Mouse (Mus musculus): ENCODE measurements around the gene Syncrip. TPM values are rescaled to one million over a fixed set of nuclear protein-coding genes. Genes with fewer than 3 reads are reported as not detected.
"Not testable (repeated sequence)": the region's sequence is repeated elsewhere in the genome, so short reads cannot be mapped to it uniquely, and the experiment has no call there.

The Syncrip gene
- polyA plus RNA-seq, 1 experiment from 2014 or later = 86.0 TPM

DNA sequence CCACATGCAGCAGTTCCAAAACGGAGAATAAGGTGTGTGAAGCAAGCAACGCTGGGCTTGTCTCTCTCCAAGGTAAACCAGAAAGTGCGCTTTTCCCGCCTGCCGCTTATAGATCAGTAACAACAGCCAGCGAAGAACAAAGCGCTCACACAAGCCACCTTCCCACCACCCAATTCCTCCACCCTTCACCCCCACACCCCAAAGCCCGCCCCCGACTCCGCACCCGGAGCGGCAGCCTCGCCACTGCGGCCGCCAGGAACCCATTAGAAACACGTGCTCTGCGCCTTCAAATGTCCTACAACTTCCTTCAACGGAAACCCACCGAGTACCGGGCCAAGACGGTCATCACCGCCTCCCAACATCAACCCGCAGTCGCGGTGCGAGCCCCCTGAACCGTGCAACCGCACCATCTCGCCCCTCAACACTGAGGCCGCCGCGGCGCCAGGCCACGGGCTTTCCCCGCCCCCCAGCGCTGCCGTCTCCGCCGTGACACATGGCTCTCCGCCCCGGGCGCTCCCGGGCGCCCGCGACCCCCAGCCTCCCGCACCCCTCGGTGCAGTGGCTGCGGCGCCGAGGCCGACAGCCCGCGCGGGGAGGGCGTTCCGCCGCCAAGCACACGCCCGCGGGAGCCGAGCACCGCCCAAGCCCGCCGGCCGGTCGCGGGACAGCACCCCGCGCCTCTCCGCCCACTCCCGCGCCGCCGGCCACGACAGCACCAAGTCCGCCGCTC is 1.1 kb downstream of the Syncrip start:
- H3K4me2 ChIP-seq (replicated peaks) = peak overlapping the region; percentile 69
- under 1% methylated on average over 67 of the region's 78 CpGs for WGBS
- no peaks in the 10 kb centered on the region for H3K9me3 ChIP-seq (replicated peaks)
- 0 out of 2 replicates have a peak, but pooled peaks have one; percentile 0 for ATAC-seq (ENCODE audit: insufficient number of reproducible peaks, low FRiP score, low TSS enrichment, low read depth)
- H3K27me3 ChIP-seq = no peaks in the 10 kb centered on the region
- peak overlapping the region; percentile 99 for H3K4me3 ChIP-seq (replicated peaks)
- H3K4me1 ChIP-seq = peaks cover 11% of the 10 kb centered on the region
- peaks cover 6% of the 10 kb centered on the region; the same call in 1 of the 2 replicates for H3K36me3 ChIP-seq
- peak overlapping the region; percentile 98 for H3K27ac ChIP-seq (replicated peaks)
- H3K9ac ChIP-seq = peak overlapping the region; percentile 90

DNA sequence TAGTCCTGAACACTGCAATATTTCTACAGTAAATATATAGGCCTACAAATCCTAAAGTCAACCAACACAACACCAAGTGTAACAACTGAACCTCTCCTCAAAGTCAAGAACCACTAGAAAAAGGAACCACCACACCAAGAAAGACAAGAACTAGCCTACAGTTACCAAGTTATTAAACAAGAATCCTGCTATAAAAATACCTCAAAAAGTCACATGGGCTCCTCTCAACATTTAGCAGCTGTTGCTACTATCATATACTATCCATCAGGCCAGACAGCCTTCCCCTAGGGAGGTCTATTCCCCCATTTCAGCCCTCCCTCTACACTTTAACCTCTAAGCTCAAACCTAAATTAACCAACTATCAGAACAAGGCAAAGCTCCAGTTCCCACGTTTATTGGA is 2.3 kb downstream of the Syncrip start:
- Histone ChIP-seq H3K27me3 (no peaks in the 10 kb centered on the region), H3K36me3 (peaks cover 13% of the 10 kb centered on the region), H3K4me2 (replicated peaks) (peak overlapping the region; percentile 69), H3K9ac (no peak overlapping the region), H3K9me3 (replicated peaks) (no peaks in the 10 kb centered on the region), H3K27ac (replicated peaks) (no peak overlapping the region), H3K4me1 (peaks cover 11% of the 10 kb centered on the region), H3K4me3 (replicated peaks) (peak overlapping the region; percentile 99)
- 0% methylated on average over 1 of the region's 1 CpGs for WGBS
- ATAC-seq (ENCODE audit: insufficient number of reproducible peaks, low FRiP score, low TSS enrichment, low read depth) = no peak

DNA sequence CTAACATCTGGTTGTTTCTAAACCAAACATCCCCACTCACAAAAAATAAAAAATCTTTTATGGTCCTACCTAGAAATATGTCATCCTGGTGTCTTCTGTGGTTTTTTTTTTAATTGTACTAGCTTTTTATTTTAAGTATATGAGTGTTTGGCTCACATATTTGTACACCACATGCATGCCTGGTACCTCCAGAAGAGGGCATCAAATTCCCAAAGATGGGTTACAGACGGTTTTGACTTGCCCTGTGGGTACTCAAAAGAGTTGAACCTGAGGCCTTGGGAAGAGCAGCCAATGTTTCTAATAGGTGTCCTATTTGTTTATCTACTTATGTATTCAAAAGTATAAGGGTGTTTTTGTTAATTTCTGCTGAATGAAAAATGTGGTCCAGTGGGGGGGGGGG is 6.2 kb downstream of the Syncrip start:
- 25% methylated on average over 1 of the region's 1 CpGs for WGBS
- peaks cover 42% of the 10 kb centered on the region for H3K36me3 ChIP-seq
- no peak overlapping the region for H3K4me2 ChIP-seq (replicated peaks)
- no peaks in the 10 kb centered on the region for H3K27me3 ChIP-seq
- ATAC-seq (ENCODE audit: insufficient number of reproducible peaks, low FRiP score, low TSS enrichment, low read depth) = no peak
- H3K9ac ChIP-seq = no peak overlapping the region
- H3K4me1 ChIP-seq = peaks cover 6% of the 10 kb centered on the region
- H3K4me3 ChIP-seq (replicated peaks) = no peak overlapping the region
- no peaks in the 10 kb centered on the region for H3K9me3 ChIP-seq (replicated peaks)
- no peak overlapping the region for H3K27ac ChIP-seq (replicated peaks)

DNA sequence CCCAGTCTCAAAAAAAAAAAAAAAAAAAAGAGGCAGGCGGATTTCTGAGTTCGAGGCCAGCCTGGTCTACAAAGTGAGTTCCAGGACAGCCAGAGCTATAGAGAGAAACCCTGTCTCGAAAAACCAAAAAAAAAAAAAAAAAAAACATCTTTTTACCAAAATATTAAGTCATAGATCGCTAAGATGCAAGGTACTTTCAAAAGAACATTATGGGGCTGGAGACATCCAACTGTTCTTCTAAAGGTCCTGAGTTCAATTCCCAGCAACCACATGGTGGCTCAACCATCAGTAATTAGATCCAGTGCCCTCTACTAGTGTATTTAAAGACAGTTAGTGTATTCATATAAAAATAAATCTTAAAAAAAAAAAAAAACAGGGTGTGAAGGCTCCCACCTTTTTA is 21.4 kb downstream of the Syncrip start:
- H3K4me3 ChIP-seq (replicated peaks); H3K9ac ChIP-seq; H3K27me3 ChIP-seq; H3K9me3 ChIP-seq (replicated peaks); H3K27ac ChIP-seq (replicated peaks); H3K4me2 ChIP-seq (replicated peaks); H3K4me1 ChIP-seq; ATAC-seq (ENCODE audit: insufficient number of reproducible peaks, low FRiP score, low TSS enrichment, low read depth): not testable (repeated sequence)
- 84% methylated on average over 4 of the region's 4 CpGs for whole genome bisulfite sequencing
- peaks cover 41% of the 10 kb centered on the region for H3K36me3 ChIP-seq

DNA sequence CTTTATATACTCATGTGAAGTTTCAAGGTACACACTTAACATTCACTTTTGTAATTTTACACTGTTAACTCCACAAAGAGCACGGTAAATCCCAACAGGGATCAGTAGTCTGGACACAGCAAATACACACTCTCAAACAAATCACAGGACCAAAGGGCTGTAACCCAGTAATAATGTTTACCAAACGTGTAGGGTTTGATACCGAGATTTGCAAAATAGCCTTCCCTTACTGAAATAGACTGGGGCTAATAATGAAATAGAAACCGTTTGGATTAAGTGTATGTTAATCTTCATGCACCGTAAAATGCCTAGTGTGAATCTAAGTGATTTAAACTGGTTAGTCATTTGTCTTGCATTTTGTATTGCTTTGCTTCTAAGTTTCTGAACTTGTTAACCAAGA is 42.4 kb downstream of the Syncrip start:
- no peaks in the 10 kb centered on the region for H3K9me3 ChIP-seq (replicated peaks)
- no peak overlapping the region for H3K4me3 ChIP-seq (replicated peaks)
- ATAC-seq (ENCODE audit: insufficient number of reproducible peaks, low FRiP score, low TSS enrichment, low read depth) = no peak
- H3K4me2 ChIP-seq (replicated peaks) = no peak overlapping the region; the same call in 1 of the 2 replicates
- H3K36me3 ChIP-seq = peaks cover 3% of the 10 kb centered on the region; the same call in 1 of the 2 replicates
- H3K9ac ChIP-seq = no peak overlapping the region
- H3K27me3 ChIP-seq = no peaks in the 10 kb centered on the region
- H3K27ac ChIP-seq (replicated peaks) = no peak overlapping the region
- peaks cover 7% of the 10 kb centered on the region; the same call in 1 of the 2 replicates for H3K4me1 ChIP-seq
- 15% methylated on average over 5 of the region's 5 CpGs for WGBS

DNA sequence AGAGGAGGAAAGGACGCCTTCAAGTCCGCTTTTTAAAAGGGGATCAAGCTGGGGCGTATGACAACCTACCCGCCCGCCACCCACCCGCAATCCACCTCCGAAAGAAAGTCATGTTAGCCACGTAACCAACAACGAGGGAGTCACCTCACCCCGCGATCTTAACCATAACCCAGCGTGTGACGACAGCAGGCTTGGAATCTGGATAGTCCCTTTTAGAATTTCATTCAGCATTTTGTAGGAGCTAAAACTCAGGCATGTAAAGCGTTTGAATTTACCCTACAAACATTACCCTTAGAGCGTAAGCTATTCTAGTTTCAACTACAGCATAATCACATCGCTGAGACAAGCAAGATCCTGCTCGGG is 43.2 kb downstream of the Syncrip start:
- under 1% methylated on average over 17 of the region's 17 CpGs for WGBS
- peak; percentile 47 for ATAC-seq (ENCODE audit: insufficient number of reproducible peaks, low FRiP score, low TSS enrichment, low read depth)

DNA sequence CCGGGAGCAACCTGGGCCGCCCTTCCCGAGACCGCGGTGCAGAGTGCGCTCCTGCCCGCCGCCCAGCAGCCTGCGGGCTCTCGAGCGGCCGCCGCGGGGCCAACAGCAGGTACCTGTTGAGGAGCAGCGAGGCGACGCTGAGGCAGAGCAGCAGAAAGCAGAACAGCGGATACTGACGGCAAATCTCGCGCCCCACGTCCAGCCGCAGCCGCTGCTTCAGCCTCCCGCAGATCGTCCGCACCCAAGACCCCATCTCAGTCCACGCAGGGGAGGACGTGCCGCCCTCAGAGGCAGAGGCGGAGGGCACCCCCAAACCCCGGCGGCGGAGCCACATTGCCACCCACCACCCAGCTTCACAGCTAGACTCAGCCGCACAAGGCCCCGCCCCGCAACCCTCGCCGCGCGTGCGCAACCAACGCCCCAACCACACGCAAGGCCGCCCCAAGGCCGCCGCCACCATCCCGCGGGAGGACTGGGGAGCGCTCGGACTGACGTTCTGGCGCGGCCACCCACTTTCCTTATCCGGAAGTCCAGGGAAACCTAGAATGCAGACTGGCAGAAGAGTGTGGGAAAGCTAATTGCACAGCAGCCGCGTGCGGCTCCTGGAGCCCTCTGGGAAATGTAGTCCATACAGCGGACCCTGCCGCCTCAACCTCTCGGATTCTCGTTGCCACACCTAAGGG is 43.7 kb downstream of the Syncrip start, which contains the start of gene Snx14:
Snx14 (minus strand) TSS at position 404 of the 683 bp plus-strand sequence.
- WGBS = under 1% methylated on average over 62 of the region's 62 CpGs
- peak; percentile 96 for ATAC-seq (ENCODE audit: insufficient number of reproducible peaks, low FRiP score, low TSS enrichment, low read depth)
- H3K9me3 ChIP-seq (replicated peaks) = no peaks in the 10 kb centered on the region

More for the DNA sequence above, 43.2 kb downstream of the Syncrip start:
- H3K4me3 ChIP-seq (replicated peaks) = peak overlapping the region; percentile 83
- no peaks in the 10 kb centered on the region for H3K27me3 ChIP-seq
- peaks cover 7% of the 10 kb centered on the region; the same call in 1 of the 2 replicates for H3K4me1 ChIP-seq
- H3K9me3 ChIP-seq (replicated peaks) = no peaks in the 10 kb centered on the region
- H3K9ac ChIP-seq = peak overlapping the region; percentile 67; the same call in 1 of the 2 replicates
- peak overlapping the region; percentile 91 for H3K27ac ChIP-seq (replicated peaks)
- peak overlapping the region; percentile 92 for H3K4me2 ChIP-seq (replicated peaks)
- peaks cover 2% of the 10 kb centered on the region; the same call in 1 of the 2 replicates for H3K36me3 ChIP-seq

DNA sequence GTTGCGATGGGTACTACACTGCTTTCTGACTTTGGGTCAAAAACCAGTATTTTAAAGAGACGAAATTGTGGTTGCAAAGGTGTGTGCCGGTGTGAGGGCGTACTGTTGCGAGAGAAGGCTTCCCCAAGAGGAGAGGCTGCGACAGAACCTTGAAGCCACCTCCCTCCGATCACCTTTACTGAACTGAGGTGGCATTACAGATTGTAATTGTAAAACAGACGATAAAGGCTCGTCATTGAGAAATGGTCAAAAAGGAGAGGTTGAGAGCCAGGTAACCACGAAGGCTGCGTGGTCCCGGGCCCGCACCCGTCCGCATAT is 44.2 kb downstream of the Syncrip start:
- Histone ChIP-seq H3K27me3 (no peaks in the 10 kb centered on the region), H3K27ac (replicated peaks) (peak overlapping the region; percentile 91), H3K36me3 (no peaks in the 10 kb centered on the region), H3K4me3 (replicated peaks) (peak overlapping the region; percentile 83), H3K9ac (peak overlapping the region; percentile 67), H3K4me2 (replicated peaks) (peak overlapping the region; percentile 92), H3K9me3 (replicated peaks) (no peaks in the 10 kb centered on the region), H3K4me1 (peaks cover 7% of the 10 kb centered on the region; the same call in 1 of the 2 replicates)
- no peak for ATAC-seq (ENCODE audit: insufficient number of reproducible peaks, low FRiP score, low TSS enrichment, low read depth)
- WGBS = 2% methylated on average over 15 of the region's 15 CpGs

More for the DNA sequence above, 43.7 kb downstream of the Syncrip start, which contains the start of gene Snx14:
- Histone ChIP-seq H3K4me2 (replicated peaks) (peak within 1 kb of the TSS; percentile 92), H3K27ac (replicated peaks) (peak within 1 kb of the TSS; percentile 91), H3K4me3 (replicated peaks) (peak within 1 kb of the TSS; percentile 83), H3K36me3 (no peaks in the 10 kb centered on the region), H3K9ac (peak within 1 kb of the TSS; percentile 67), H3K27me3 (no peaks in the 10 kb centered on the region), H3K4me1 (peaks cover 7% of the 10 kb centered on the region; the same call in 1 of the 2 replicates)

DNA sequence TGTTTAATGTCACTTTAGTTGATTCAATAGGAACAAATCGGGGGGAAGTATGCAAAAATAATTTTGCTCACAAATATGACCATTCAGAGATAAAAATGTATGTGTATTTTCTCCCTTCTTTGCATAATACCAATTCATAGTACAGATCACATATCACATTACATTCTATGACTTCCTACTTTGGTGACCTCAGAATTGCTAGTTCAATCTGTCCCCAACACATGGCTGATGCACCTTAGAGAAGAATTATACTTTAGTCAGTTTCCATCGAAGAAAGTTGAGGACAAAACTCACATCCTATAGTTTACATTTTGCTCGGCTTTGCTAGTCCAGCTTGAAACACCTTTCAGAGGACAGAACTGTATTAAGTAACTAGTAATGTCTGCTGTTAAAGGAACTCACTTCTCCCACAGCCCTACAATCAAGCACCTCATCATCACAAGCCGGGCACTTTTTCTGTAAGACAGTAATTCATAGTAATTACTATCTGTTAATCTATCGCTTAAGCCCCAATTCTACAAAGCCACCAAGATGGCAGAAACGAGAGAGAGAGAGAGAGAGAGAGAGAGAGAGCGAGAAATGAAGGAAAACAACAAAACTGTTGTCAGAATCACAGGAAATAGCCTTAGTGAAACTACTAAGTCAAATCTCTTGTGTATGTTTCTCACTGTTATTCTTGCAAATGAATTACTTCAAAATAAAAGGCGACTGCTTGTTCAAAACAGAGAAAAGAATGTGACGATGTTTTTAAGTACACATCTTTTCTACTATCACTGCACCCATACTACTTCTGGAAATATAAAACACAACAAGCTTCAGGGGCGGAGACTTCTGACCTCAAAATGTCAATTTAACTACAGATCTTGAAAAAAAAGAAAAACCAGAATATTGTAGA is 44.8 kb downstream of the Syncrip start:
- WGBS = 48% methylated on average over 10 of the region's 10 CpGs
- H3K9ac ChIP-seq = peak overlapping the region; percentile 67; the same call in 1 of the 2 replicates
- H3K27ac ChIP-seq (replicated peaks) = peak overlapping the region; percentile 91; the same call in 1 of the 2 replicates
- H3K9me3 ChIP-seq (replicated peaks) = no peaks in the 10 kb centered on the region
- H3K36me3 ChIP-seq = no peaks in the 10 kb centered on the region
- H3K27me3 ChIP-seq = no peaks in the 10 kb centered on the region
- peaks cover 7% of the 10 kb centered on the region; the same call in 1 of the 2 replicates for H3K4me1 ChIP-seq
- H3K4me2 ChIP-seq (replicated peaks) = peak overlapping the region; percentile 92
- peak overlapping the region; percentile 83 for H3K4me3 ChIP-seq (replicated peaks)
- ATAC-seq (ENCODE audit: insufficient number of reproducible peaks, low FRiP score, low TSS enrichment, low read depth) = no peak

DNA sequence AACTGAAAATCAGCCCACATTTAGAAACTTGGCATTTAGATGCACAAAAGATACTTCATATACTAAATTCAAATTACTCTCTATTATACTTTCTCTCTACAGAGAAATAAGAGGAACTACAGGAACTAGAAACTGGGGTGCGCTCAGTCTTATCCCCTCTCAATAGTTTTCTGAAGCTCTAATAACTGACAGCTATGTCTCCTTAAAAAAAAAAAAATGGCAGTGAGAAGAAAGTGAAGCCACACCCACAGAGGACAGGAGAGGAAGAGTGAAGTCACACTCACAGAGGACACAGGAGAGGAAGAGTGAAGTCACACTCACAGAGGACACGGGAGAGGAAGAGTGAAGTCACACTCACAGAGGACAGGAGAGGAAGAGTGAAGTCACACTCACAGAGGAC is 58.0 kb downstream of the Syncrip start:
- ATAC-seq (ENCODE audit: insufficient number of reproducible peaks, low FRiP score, low TSS enrichment, low read depth) = no peak
- no peak overlapping the region for H3K9ac ChIP-seq
- H3K27me3 ChIP-seq = no peaks in the 10 kb centered on the region
- WGBS = 87% methylated on average over 2 of the region's 2 CpGs
- H3K9me3 ChIP-seq (replicated peaks) = 0 out of 2 replicates have a peak, but pooled peaks cover 5% of the 10 kb centered on the region
- no peak overlapping the region for H3K4me2 ChIP-seq (replicated peaks)
- no peak overlapping the region for H3K27ac ChIP-seq (replicated peaks)
- H3K4me3 ChIP-seq (replicated peaks) = no peak overlapping the region
- H3K36me3 ChIP-seq = peaks cover 12% of the 10 kb centered on the region; the same call in 1 of the 2 replicates
- no peaks in the 10 kb centered on the region for H3K4me1 ChIP-seq

Measured in embryonic facial prominence, embryonic 15.5 days (tissue).